Mouse (Mus musculus) v-Abl transformed pro-B cells (cell line): ENCODE data around the gene Dll4.

Source experiments
- in situ Hi-C, 2 experiments: fragments of 400-800 bp; cut with MboI; formaldehyde crosslinking; loops; one replicate each; pipeline ENCODE4 v1.15.1; 2025; ENCODE audit not compliant: unreplicated experiment in 2 of 2

Dll4 gene

GRCm38 (mm10) chr2:119377286-119377685 lies 51.7 kb downstream of the Dll4 start:
- in situ Hi-C loops: no loop called here

- in situ Hi-C loops: no loop called here
Measured at GRCm38 (mm10) chr2:119377826-119378225, 52.2 kb downstream of the Dll4 start.

GRCm38 (mm10) chr2:119379455-119379854 lies 53.9 kb downstream of the Dll4 start:
- in situ Hi-C loops: no loop called here
